Mouse (Mus musculus) stomach, postnatal 0 days (tissue): ENCODE measurements around the gene Trpm7.

ENCODE experiments used
- CTCF ChIP-seq: IDR thresholded peaks from 2 replicates; pipeline ENCODE4 v1.5.1; 2016; ENCODE audit warnings: antibody characterized with exemption, low read depth, mild to moderate bottlenecking, moderate library complexity
- EP300 ChIP-seq: optimal IDR thresholded peaks from 2 replicates; pipeline ENCODE3; 2016; ENCODE audit warnings: antibody characterized with exemption

- TF ChIP-seq CTCF (no peak), EP300 (no peak)
Measured at GRCm38 (mm10) chr2:126755664-126756063, 120.4 kb downstream of the Trpm7 start.
